ENCODE assay signal across 7 mouse cellular contexts in the genomic region with DNA sequence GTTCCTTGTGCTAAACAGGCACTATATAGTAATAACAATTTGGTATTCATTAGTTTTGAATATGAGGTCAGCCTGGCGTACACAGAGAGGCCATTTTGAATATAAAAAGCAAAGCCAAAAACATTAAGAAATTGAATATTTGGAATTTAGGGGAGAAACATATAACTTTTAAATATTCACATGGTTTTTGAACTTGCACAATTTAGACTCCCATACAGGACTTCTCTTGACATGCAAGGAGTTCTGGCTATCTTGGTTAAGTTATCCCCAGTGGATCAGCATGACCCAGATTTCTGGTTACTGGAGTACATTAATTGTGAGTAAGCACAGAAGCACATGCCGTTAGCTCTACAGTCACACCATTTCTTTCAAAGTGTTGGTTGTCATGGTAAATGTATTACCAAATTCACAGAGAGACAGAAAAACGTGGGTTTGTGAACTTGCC. TPM values are rescaled to one million over a fixed set of nuclear protein-coding genes. Genes with fewer than 3 reads are reported as not detected.
DNase-seq lines count a peak whose midpoint lies in the region; ATAC-seq and TF ChIP-seq lines count a peak whose summit lies in the region.

No protein-coding gene starts in this region.

- H3K4me1 ChIP-seq in lung, postnatal 0 days (ENCODE audit: insufficient read depth, low read depth, low read length) = 0 out of 2 replicates have a peak, but pooled peaks cover 3% of the 10 kb centered on the region
- peaks cover 7% of the 10 kb centered on the region; the same call in 1 of the 2 replicates for H3K4me1 ChIP-seq in embryonic facial prominence, embryonic 14.5 days (ENCODE audit: control insufficient read depth, insufficient read depth, low read length)
- H3K4me1 ChIP-seq in intestine, postnatal 0 days (replicated peaks; ENCODE audit: control insufficient read depth, insufficient read depth, low read length) = peaks cover 3% of the 10 kb centered on the region; the same call in 1 of the 2 replicates

- H3K4me2 ChIP-seq in lung, postnatal 0 days (replicated peaks; ENCODE audit: low read depth, low read length) = peak overlapping the region; percentile 52
- H3K4me2 ChIP-seq in embryonic facial prominence, embryonic 14.5 days (ENCODE audit: low read depth, low read length) = peak overlapping the region; percentile 71
- peak overlapping the region; percentile 61 for H3K4me2 ChIP-seq in intestine, postnatal 0 days (replicated peaks; ENCODE audit: low read depth)

- peak overlapping the region; percentile 99 for H3K27ac ChIP-seq in lung, postnatal 0 days (ENCODE audit: low read length)
- H3K27ac ChIP-seq in embryonic facial prominence, embryonic 14.5 days (replicated peaks; ENCODE audit: low read depth, low read length) = peak overlapping the region; percentile 99
- H3K27ac ChIP-seq in intestine, postnatal 0 days (ENCODE audit: low read depth, low read length) = peak overlapping the region; percentile 99

- H3K36me3 ChIP-seq in lung, postnatal 0 days (ENCODE audit: insufficient read depth, low read length) = no peaks in the 10 kb centered on the region
- no peaks in the 10 kb centered on the region for H3K36me3 ChIP-seq in embryonic facial prominence, embryonic 14.5 days (ENCODE audit: control insufficient read depth, insufficient read depth, low read length)
- H3K36me3 ChIP-seq in intestine, postnatal 0 days (ENCODE audit: control insufficient read depth, insufficient read depth) = no peaks in the 10 kb centered on the region
- no peaks in the 10 kb centered on the region for H3K36me3 ChIP-seq in splenic B cell, adult 2 months (ENCODE audit: control insufficient read depth, insufficient read depth, low read length, poor library complexity, severe bottlenecking)

- TF ChIP-seq CTCF in lung, postnatal 0 days (IDR thresholded peaks at IDR 0.05) = no peak
- TF ChIP-seq CTCF in intestine, postnatal 0 days (IDR thresholded peaks at IDR 0.05; ENCODE audit: low read depth) = no peak

- no peaks in the 10 kb centered on the region for H3K27me3 ChIP-seq in lung, postnatal 0 days (replicated peaks; ENCODE audit: insufficient read depth, low read length)
- no peaks in the 10 kb centered on the region for H3K27me3 ChIP-seq in embryonic facial prominence, embryonic 14.5 days (replicated peaks; ENCODE audit: control insufficient read depth, insufficient read depth, low read length)
- no peaks in the 10 kb centered on the region for H3K27me3 ChIP-seq in intestine, postnatal 0 days (replicated peaks; ENCODE audit: control insufficient read depth, insufficient read depth, low read length)
- no peaks in the 10 kb centered on the region for H3K27me3 ChIP-seq in splenic B cell, adult 2 months (ENCODE audit: control insufficient read depth, insufficient read depth, low read length, poor library complexity, severe bottlenecking)

- H3K9ac ChIP-seq in lung, postnatal 0 days (replicated peaks; ENCODE audit: low read depth) = peak overlapping the region; percentile 37; the same call in 1 of the 2 replicates
- H3K9ac ChIP-seq in embryonic facial prominence, embryonic 14.5 days (ENCODE audit: low read depth, low read length) = peak overlapping the region; percentile 82
- H3K9ac ChIP-seq in intestine, postnatal 0 days (ENCODE audit: low read depth, low read length) = peak overlapping the region; percentile 58

- H3K4me3 ChIP-seq in lung, postnatal 0 days (ENCODE audit: low read depth, low read length) = peak overlapping the region; percentile 59
- H3K4me3 ChIP-seq in embryonic facial prominence, embryonic 14.5 days (ENCODE audit: low read depth, low read length) = peak overlapping the region; percentile 58
- H3K4me3 ChIP-seq in intestine, postnatal 0 days (ENCODE audit: low read depth, low read length) = peak overlapping the region; percentile 48

- ATAC-seq in lung, postnatal 0 days = no peak
- ATAC-seq in embryonic facial prominence, embryonic 14.5 days (ENCODE audit: low read depth) = no peak
- no peak for ATAC-seq in intestine, postnatal 0 days

- TF ChIP-seq EP300 in lung, postnatal 0 days (IDR thresholded peaks at IDR 0.05) = no peak

- DNase-seq in lung, postnatal 0 days (ENCODE audit: low spot score) = peak; percentile 67
- no peak for DNase-seq in lung, postnatal 4 days
- DNase-seq in embryonic facial prominence, embryonic 14.5 days (ENCODE audit: low spot score) = peak; percentile 6
- peak; percentile 34 for DNase-seq in splenic B cell, adult 2 months (ENCODE audit: low read depth, low spot score)
- no peak for DNase-seq in gastrocnemius, adult 8-10 months (ENCODE audit: low spot score in 2 of 2)
- no peak for DNase-seq in cerebellum, postnatal 36 days

- 27% methylated on average over 3 of the region's 3 CpGs for WGBS in lung, postnatal 0 days
- WGBS in embryonic facial prominence, embryonic 14.5 days = 46% methylated on average over 3 of the region's 3 CpGs
- WGBS in intestine, postnatal 0 days = 22% methylated on average over 3 of the region's 3 CpGs

- H3K9me3 ChIP-seq in lung, postnatal 0 days (ENCODE audit: low read length) = no peaks in the 10 kb centered on the region
- no peaks in the 10 kb centered on the region for H3K9me3 ChIP-seq in embryonic facial prominence, embryonic 14.5 days (ENCODE audit: control insufficient read depth, low read length)
- no peaks in the 10 kb centered on the region for H3K9me3 ChIP-seq in intestine, postnatal 0 days (ENCODE audit: control insufficient read depth)

RNA-seq across cellular contexts. Expression of gene Zfp239, which starts 18.5 kb away (rescaled TPM):
- polyA plus RNA-seq in lung, postnatal 0 days (2015; fragmentation: Nextera tagmentation; extraction: Ambion mirVana) = 0.97 and 1.3 TPM in 2 replicates
- polyA plus RNA-seq in embryonic facial prominence, embryonic 14.5 days (2014; fragmentation: Nextera tagmentation; extraction: Ambion mirVana) = 6.1 and 7.9 TPM in 2 replicates
- polyA plus RNA-seq in intestine, postnatal 0 days (2015; fragmentation: Nextera tagmentation; extraction: Ambion mirVana) = 2.9 and 3.1 TPM in 2 replicates
- total RNA-seq in gastrocnemius, adult 8-10 months (2022) = 1 to 10 TPM; 1.1 to 2.7 (median 1.9) TPM

RNA-seq across cellular contexts. Expression of gene Hnrnpf, which starts 19.7 kb away (rescaled TPM):
- polyA plus RNA-seq in lung, postnatal 0 days (2015; fragmentation: Nextera tagmentation; extraction: Ambion mirVana) = 393 and 433 TPM in 2 replicates
- polyA plus RNA-seq in embryonic facial prominence, embryonic 14.5 days (2014; fragmentation: Nextera tagmentation; extraction: Ambion mirVana) = 583 and 637 TPM in 2 replicates
- polyA plus RNA-seq in intestine, postnatal 0 days (2015; fragmentation: Nextera tagmentation; extraction: Ambion mirVana) = 340 and 353 TPM in 2 replicates
- 100 to 1,000 TPM in 1 of 4 experiments, 10 to 100 TPM in 3; 85.6 to 104 (median 94.2) TPM for total RNA-seq in gastrocnemius, adult 8-10 months (2022)

RNA-seq across cellular contexts. Expression of gene Zfp637, which starts 39.4 kb away (rescaled TPM):
- 80.9 and 81.9 TPM in 2 replicates for polyA plus RNA-seq in lung, postnatal 0 days (2015; fragmentation: Nextera tagmentation; extraction: Ambion mirVana)
- polyA plus RNA-seq in embryonic facial prominence, embryonic 14.5 days (2014; fragmentation: Nextera tagmentation; extraction: Ambion mirVana) = 116 and 134 TPM in 2 replicates
- polyA plus RNA-seq in intestine, postnatal 0 days (2015; fragmentation: Nextera tagmentation; extraction: Ambion mirVana) = 46.1 and 51.3 TPM in 2 replicates
- 10 to 100 TPM; 42.8 to 52.2 (median 43.6) TPM for total RNA-seq in gastrocnemius, adult 8-10 months (2022)

RNA-seq across cellular contexts. Expression of gene Fxyd4, which starts 57.1 kb away (rescaled TPM):
- 12.4 and 19.8 TPM in 2 replicates for polyA plus RNA-seq in lung, postnatal 0 days (2015; fragmentation: Nextera tagmentation; extraction: Ambion mirVana)
- polyA plus RNA-seq in embryonic facial prominence, embryonic 14.5 days (2014; fragmentation: Nextera tagmentation; extraction: Ambion mirVana) = 1.2 and 2.8 TPM in 2 replicates
- polyA plus RNA-seq in intestine, postnatal 0 days (2015; fragmentation: Nextera tagmentation; extraction: Ambion mirVana) = 0.27 and 0.55 TPM in 2 replicates
- total RNA-seq in gastrocnemius, adult 8-10 months (2022) = not detected

Comparison
In these comparisons a context has a peak if more than half of its experiments do, and no peak if none do; other contexts are left out.
1. DNase-seq: peak in lung, postnatal 0 days (single experiment), embryonic facial prominence, embryonic 14.5 days (single experiment) and splenic B cell, adult 2 months (single experiment); none in lung, postnatal 4 days (0 of 2), gastrocnemius, adult 8-10 months (0 of 2) and cerebellum, postnatal 36 days (0 of 2).
2. Peak in every context shown above with its lines, with median percentiles within 50 percentile points of each other: H3K27ac ChIP-seq, H3K4me2 ChIP-seq, H3K4me3 ChIP-seq and H3K9ac ChIP-seq.